Mouse (Mus musculus) erythroblast, embryonic 14.5 days (primary cell): ENCODE data around the gene Nol3. TPM values are rescaled to one million over a fixed set of nuclear protein-coding genes. Genes with fewer than 3 reads are reported as not detected.
"Not testable (repeated sequence)": the region's sequence is repeated elsewhere in the genome, so short reads cannot be mapped to it uniquely, and the experiment has no call there.

Source experiments
- H3K27me3 ChIP-seq: 2 replicates; pipeline ENCODE4 v1.6.1; 2012; ENCODE audit warnings: inconsistent platforms; ENCODE audit not compliant: control insufficient read depth
- H3K36me3 ChIP-seq: 2 replicates; pipeline ENCODE4 v1.6.1; 2012; ENCODE audit warnings: mild to moderate bottlenecking, inconsistent platforms; ENCODE audit not compliant: control insufficient read depth
- H3K4me1 ChIP-seq: 2 replicates; pipeline ENCODE4 v1.6.1; 2012; ENCODE audit warnings: inconsistent platforms; ENCODE audit not compliant: control insufficient read depth
- H3K4me3 ChIP-seq: replicated peaks from 2 replicates; pipeline ENCODE3; 2012; ENCODE audit warnings: moderate library complexity, mild to moderate bottlenecking, inconsistent platforms
- H3K9me3 ChIP-seq: 2 replicates; pipeline ENCODE4 v1.6.1; 2012; ENCODE audit warnings: low read length, inconsistent platforms, mixed read lengths; ENCODE audit not compliant: control insufficient read depth
- GATA1 ChIP-seq: IDR thresholded peaks from 2 replicates; pipeline ENCODE4 v1.6.1; 2012; ENCODE audit warnings: low read length, inconsistent platforms, mixed read lengths
- TAL1 ChIP-seq: IDR thresholded peaks from 3 replicates; pipeline ENCODE4 v1.6.1; 2012; ENCODE audit warnings: low read length, inconsistent platforms, mixed read lengths
- polyA plus RNA-seq: library from polyadenylated mRNA; stranded (reverse); fragments of >175 nt; gene quantifications from 2 replicates; pipeline ENCODE4 v1.2.3, GENCODE M21; 2012

The Nol3 gene
- polyA plus RNA-seq, 1 experiment, result not detected

GRCm38 (mm10) chr8:105285514-105285913 is 9.6 kb downstream of the Nol3 start:
- Histone ChIP-seq H3K9me3 (no peaks in the 10 kb centered on the region), H3K36me3 (no peaks in the 10 kb centered on the region), H3K27me3 (peaks cover 62% of the 10 kb centered on the region), H3K4me1 (peaks cover 33% of the 10 kb centered on the region), H3K4me3 (no peak overlapping the region)
- TF ChIP-seq GATA1, result no peak
- TF ChIP-seq TAL1, result no peak

- H3K36me3 ChIP-seq, result no peaks in the 10 kb centered on the region
- peaks cover 55% of the 10 kb centered on the region for H3K27me3 ChIP-seq
- peaks cover 40% of the 10 kb centered on the region for H3K4me1 ChIP-seq
- TF ChIP-seq TAL1 (no peak), GATA1 (no peak)
- H3K4me3 ChIP-seq, result no peak overlapping the region
- H3K9me3 ChIP-seq, result no peaks in the 10 kb centered on the region
These were observed 11.0 kb downstream of the Nol3 start for GRCm38 (mm10) chr8:105286907-105287306.

GRCm38 (mm10) chr8:105288231-105288630 is 12.3 kb downstream of the Nol3 start:
- H3K4me3 ChIP-seq, result no peak overlapping the region

GRCm38 (mm10) chr8:105288958-105289732 is 13.2 kb downstream of the Nol3 start:
- TF ChIP-seq GATA1, result no peak
- TF ChIP-seq TAL1, result no peak
- H3K4me1 ChIP-seq, result peaks cover 26% of the 10 kb centered on the region
- H3K36me3 ChIP-seq, result no peaks in the 10 kb centered on the region
- peak overlapping the region; percentile 64 for H3K4me3 ChIP-seq
- H3K27me3 ChIP-seq, result peaks cover 47% of the 10 kb centered on the region
- H3K9me3 ChIP-seq, result no peaks in the 10 kb centered on the region

More at GRCm38 (mm10) chr8:105288231-105288630, 12.3 kb downstream of the Nol3 start:
- TF ChIP-seq TAL1 (no peak), GATA1 (no peak)
- H3K9me3 ChIP-seq, result no peaks in the 10 kb centered on the region
- peaks cover 47% of the 10 kb centered on the region for H3K27me3 ChIP-seq
- H3K36me3 ChIP-seq, result no peaks in the 10 kb centered on the region
- peaks cover 30% of the 10 kb centered on the region for H3K4me1 ChIP-seq

GRCm38 (mm10) chr8:105289805-105290460 is 14.0 kb downstream of the Nol3 start, which contains the start of gene 4931428F04Rik:
Gene 4931428F04Rik, minus strand, starts transcription at chr8:105289864.
- no peaks in the 10 kb centered on the region for H3K9me3 ChIP-seq
- H3K27me3 ChIP-seq, result peaks cover 42% of the 10 kb centered on the region
- H3K4me1 ChIP-seq, result peaks cover 29% of the 10 kb centered on the region
- no peak for TF ChIP-seq TAL1
- TF ChIP-seq GATA1, result no peak
- peak within 1 kb of the TSS; percentile 64 for H3K4me3 ChIP-seq
- no peaks in the 10 kb centered on the region; the same call in 1 of the 2 replicates for H3K36me3 ChIP-seq

GRCm38 (mm10) chr8:105290554-105291314 is 14.8 kb downstream of the Nol3 start:
- no peak overlapping the region for H3K4me3 ChIP-seq
- H3K27me3 ChIP-seq, result peaks cover 34% of the 10 kb centered on the region
- no peaks in the 10 kb centered on the region for H3K9me3 ChIP-seq
- H3K36me3 ChIP-seq, result peaks cover 5% of the 10 kb centered on the region
- TF ChIP-seq TAL1 (no peak), GATA1 (no peak)
- H3K4me1 ChIP-seq, result peaks cover 37% of the 10 kb centered on the region

GRCm38 (mm10) chr8:105291364-105291763 is 15.4 kb downstream of the Nol3 start:
- not testable (repeated sequence) for H3K4me3 ChIP-seq, H3K9me3 ChIP-seq, H3K36me3 ChIP-seq
- H3K27me3 ChIP-seq, result peaks cover 28% of the 10 kb centered on the region
- H3K4me1 ChIP-seq, result peaks cover 43% of the 10 kb centered on the region

- peaks cover 25% of the 10 kb centered on the region for H3K27me3 ChIP-seq
- not testable (repeated sequence) for H3K36me3 ChIP-seq, H3K4me3 ChIP-seq, H3K9me3 ChIP-seq
- peaks cover 47% of the 10 kb centered on the region for H3K4me1 ChIP-seq
These were observed 15.9 kb downstream of the Nol3 start for GRCm38 (mm10) chr8:105291802-105292201.

- no peak for TF ChIP-seq GATA1
- Histone ChIP-seq H3K4me1 (peaks cover 52% of the 10 kb centered on the region), H3K9me3 (no peaks in the 10 kb centered on the region)
These were observed 16.5 kb downstream of the Nol3 start for GRCm38 (mm10) chr8:105292471-105292870.

More at GRCm38 (mm10) chr8:105292471-105292870, 16.5 kb downstream of the Nol3 start:
- Histone ChIP-seq H3K27me3 (peaks cover 24% of the 10 kb centered on the region), H3K36me3 (peaks cover 7% of the 10 kb centered on the region), H3K4me3 (no peak overlapping the region)
